Mouse (Mus musculus): ENCODE data around the gene Lmo7. TPM values are rescaled to one million over a fixed set of nuclear protein-coding genes. Genes with fewer than 3 reads are reported as not detected.

The Lmo7 gene
- total RNA-seq, 4 experiments from 2014 or later: 111 to 135 (median 125) TPM

- no peak for DNase-seq (ENCODE audit: low spot score in 2 of 2)
These were observed 143.1 kb downstream of the Lmo7 start for GRCm38 (mm10) chr14:101872846-101873245.

- DNase-seq (ENCODE audit: low spot score in 2 of 2): no peak
These were observed 148.7 kb downstream of the Lmo7 start for GRCm38 (mm10) chr14:101878346-101879049.

- DNase-seq (ENCODE audit: low spot score in 2 of 2): no peak
These were observed 149.4 kb downstream of the Lmo7 start for GRCm38 (mm10) chr14:101879050-101879694.

GRCm38 (mm10) chr14:101882966-101883365 lies 153.2 kb downstream of the Lmo7 start:
- DNase-seq (ENCODE audit: low spot score in 2 of 2): no peak

- no peak for DNase-seq (ENCODE audit: low spot score in 2 of 2)
These were observed 154.0 kb downstream of the Lmo7 start for GRCm38 (mm10) chr14:101883787-101884186.

GRCm38 (mm10) chr14:101886320-101886719 lies 156.6 kb downstream of the Lmo7 start:
- DNase-seq (ENCODE audit: low spot score in 2 of 2): no peak

- DNase-seq (ENCODE audit: low spot score in 2 of 2): no peak
These were observed 162.2 kb downstream of the Lmo7 start for GRCm38 (mm10) chr14:101891903-101892448.

GRCm38 (mm10) chr14:101892496-101892895 lies 162.7 kb downstream of the Lmo7 start:
- DNase-seq (ENCODE audit: low spot score in 2 of 2): no peak

GRCm38 (mm10) chr14:101893215-101893614 lies 163.5 kb downstream of the Lmo7 start:
- no peak for DNase-seq (ENCODE audit: low spot score in 2 of 2)

GRCm38 (mm10) chr14:101898250-101898649 lies 168.5 kb downstream of the Lmo7 start:
- DNase-seq (ENCODE audit: low spot score in 2 of 2): no peak

- no peak for DNase-seq (ENCODE audit: low spot score in 2 of 2)
These were observed 171.7 kb downstream of the Lmo7 start for GRCm38 (mm10) chr14:101901496-101901895.

- no peak for DNase-seq (ENCODE audit: low spot score in 2 of 2)
These were observed 172.2 kb downstream of the Lmo7 start for GRCm38 (mm10) chr14:101901976-101902375.

- DNase-seq (ENCODE audit: low spot score in 2 of 2): no peak
These were observed 174.0 kb downstream of the Lmo7 start for GRCm38 (mm10) chr14:101903722-101904121.

- peak in 1 of 2 experiments; percentile 19 for DNase-seq (ENCODE audit: low spot score in 2 of 2)
These were observed 182.2 kb downstream of the Lmo7 start for GRCm38 (mm10) chr14:101911983-101912382.

GRCm38 (mm10) chr14:101912392-101912791 lies 182.6 kb downstream of the Lmo7 start:
- DNase-seq (ENCODE audit: low spot score in 2 of 2): no peak

GRCm38 (mm10) chr14:101914321-101914720 lies 184.6 kb downstream of the Lmo7 start:
- DNase-seq (ENCODE audit: low spot score in 2 of 2): no peak

- DNase-seq (ENCODE audit: low spot score in 2 of 2): no peak
These were observed 186.1 kb downstream of the Lmo7 start for GRCm38 (mm10) chr14:101915867-101916266.

GRCm38 (mm10) chr14:101918471-101918870 lies 188.7 kb downstream of the Lmo7 start:
- DNase-seq (ENCODE audit: low spot score in 2 of 2): no peak

GRCm38 (mm10) chr14:101927646-101928244 lies 198.0 kb downstream of the Lmo7 start:
- DNase-seq (ENCODE audit: low spot score in 2 of 2): no peak

GRCm38 (mm10) chr14:101930576-101931447 lies 201.1 kb downstream of the Lmo7 start:
- DNase-seq (ENCODE audit: low spot score in 2 of 2): peak in 1 of 2 experiments; percentile 42

- no peak for DNase-seq (ENCODE audit: low spot score in 2 of 2)
These were observed 201.6 kb downstream of the Lmo7 start for GRCm38 (mm10) chr14:101931448-101931750.
